In the genomic region with DNA sequence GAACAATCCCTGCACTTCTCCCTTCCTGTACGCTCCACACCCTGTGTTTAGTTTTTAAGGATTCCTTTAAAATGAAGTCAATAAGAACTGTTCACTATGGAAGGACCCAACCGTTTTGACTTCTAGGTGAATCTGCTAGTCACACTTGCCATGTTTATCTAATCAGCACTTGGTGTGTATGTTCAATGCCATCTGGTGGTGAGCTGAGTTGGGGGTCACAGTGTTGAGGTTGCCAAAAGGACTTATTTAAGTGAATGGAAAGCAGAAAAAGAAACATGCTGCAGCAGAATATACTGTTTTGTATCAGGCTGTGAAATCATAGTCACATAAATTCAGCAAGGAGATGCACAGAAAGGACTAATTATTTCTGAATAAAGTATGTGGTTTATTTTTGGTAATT, we compare ENCODE assay signal across 10 mouse cellular contexts. TPM values are rescaled to one million over a fixed set of nuclear protein-coding genes. Genes with fewer than 3 reads are reported as not detected.
DNase-seq lines count a peak whose midpoint lies in the region; ATAC-seq and TF ChIP-seq lines count a peak whose summit lies in the region.
"Had no signal": no experiment of that assay in that cellular context is flagged by ENCODE, and none has a peak within 500 bp of the region (broad histone marks: within the 10 kb centered on the region; RNA-seq: fewer than 3 reads in every experiment).

No protein-coding gene starts in this region.

- H3K4me1 ChIP-seq in liver, postnatal 0 days (ENCODE audit: insufficient read depth), result peaks cover 26% of the 10 kb centered on the region
- H3K4me1 ChIP-seq: limb, embryonic 12.5 days had no signal

- H3K4me2 ChIP-seq in liver, postnatal 0 days (ENCODE audit: low read depth, low read length), result no peak overlapping the region
- H3K4me2 ChIP-seq: limb, embryonic 12.5 days had no signal

- WGBS in liver, postnatal 0 days (ENCODE audit: insufficient replicate concordance), result 35% methylated on average over 2 of the region's 2 CpGs

- H3K36me3 ChIP-seq in liver, postnatal 0 days (replicated peaks; ENCODE audit: insufficient read depth, low read length), result no peaks in the 10 kb centered on the region

- no peak for DNase-seq in gastrocnemius, adult 2 months
- DNase-seq in gastrocnemius, postnatal 25 days, result no peak
- peak; percentile 60 for DNase-seq in 416B (ENCODE audit: low read depth)
- DNase-seq in T-cell, adult 2 months (ENCODE audit: low spot score), result peak; percentile 10
- no peak for DNase-seq in liver, postnatal 0 days
- no peak for DNase-seq in urinary bladder, postnatal 14 days (ENCODE audit: low spot score)
- DNase-seq in adrenal gland, postnatal 4 days (ENCODE audit: low spot score in 2 of 2), result no peak
- no peak for DNase-seq in kidney, postnatal 14 days
- DNase-seq: kidney, postnatal 36 days had no signal

- H3K27ac ChIP-seq in gastrocnemius, adult 2 months, result no peak overlapping the region
- H3K27ac ChIP-seq in liver, postnatal 0 days (ENCODE audit: low read depth), result peak overlapping the region; percentile 37; the same call in 1 of the 2 replicates
- H3K27ac ChIP-seq: limb, embryonic 12.5 days had no signal

- peak; percentile 7; the same call in 1 of the 2 replicates for TF ChIP-seq CTCF in gastrocnemius, adult 2 months (IDR thresholded peaks at IDR 0.05)
- peak; percentile 57 for TF ChIP-seq CTCF in liver, postnatal 0 days (IDR thresholded peaks at IDR 0.05; ENCODE audit: low read depth)

- no peak overlapping the region for H3K9ac ChIP-seq in liver, postnatal 0 days (replicated peaks)
- H3K9ac ChIP-seq: limb, embryonic 12.5 days had no signal

- no peaks in the 10 kb centered on the region for H3K27me3 ChIP-seq in liver, postnatal 0 days (ENCODE audit: insufficient read depth, low read length)
- H3K27me3 ChIP-seq: limb, embryonic 12.5 days had no signal

- peak; percentile 57; the same call in 1 of the 2 replicates for ATAC-seq in liver, postnatal 0 days

- H3K4me3 ChIP-seq in gastrocnemius, adult 2 months, result no peak overlapping the region
- no peak overlapping the region for H3K4me3 ChIP-seq in liver, postnatal 0 days (ENCODE audit: low read depth, low read length)
- H3K4me3 ChIP-seq: limb, embryonic 12.5 days had no signal

- H3K9me3 ChIP-seq in liver, postnatal 0 days (ENCODE audit: low read length), result no peaks in the 10 kb centered on the region

- TF ChIP-seq EP300 in liver, postnatal 0 days (IDR thresholded peaks at IDR 0.05; ENCODE audit: low read depth), result no peak

- intact Hi-C loops in gastrocnemius, adult 2 months (cut with DNase I), result no loop called here

RNA-seq across cellular contexts. Expression of a gene that starts 12.2 kb away (rescaled TPM):
- 10 to 100 TPM; 70.4 to 70.9 TPM for total RNA-seq in gastrocnemius, adult 2 months (2021)
- total RNA-seq in gastrocnemius, postnatal 25 days (2021), result 10 to 100 TPM; 57.2 to 57.4 TPM
- polyA plus RNA-seq in liver, postnatal 0 days (2015; fragmentation: Nextera tagmentation; extraction: Ambion mirVana), result 45.2 and 45.7 TPM in 2 replicates
- total RNA-seq in adrenal gland, postnatal 4 days (2021), result 100 to 1,000 TPM; 133 TPM

Comparison
In these comparisons a context has a peak if more than half of its experiments do, and no peak if none do; other contexts are left out.
1. DNase-seq: peak in 416B (single experiment) and T-cell, adult 2 months (single experiment); none in gastrocnemius, adult 2 months (single experiment), gastrocnemius, postnatal 25 days (single experiment), liver, postnatal 0 days (single experiment), urinary bladder, postnatal 14 days (single experiment), adrenal gland, postnatal 4 days (0 of 2) and kidney, postnatal 14 days (single experiment).